Mouse (Mus musculus) lung, postnatal 0 days (tissue): ENCODE results near the gene Klhl7.

Experiments used
- CTCF ChIP-seq: IDR thresholded peaks from 2 replicates; pipeline ENCODE4 v1.5.1; 2016; ENCODE audit warnings: antibody characterized with exemption, mild to moderate bottlenecking
- EP300 ChIP-seq: IDR thresholded peaks from 2 replicates; pipeline ENCODE4 v1.6.1; 2016; ENCODE audit warnings: antibody characterized with exemption, mild to moderate bottlenecking, control low read depth

GRCm38 (mm10) chr5:24164789-24165445 lies 64.5 kb downstream of the Klhl7 start, which contains the start of gene Nupl2:
- TF ChIP-seq CTCF (no peak), EP300 (no peak)
